Mouse (Mus musculus) CH12.LX (cell line): ENCODE results near the gene Gpr108. TPM values are rescaled to one million over a fixed set of nuclear protein-coding genes. Genes with fewer than 3 reads are reported as not detected.

Experiments used
- DNase-seq: peaks from one replicate; pipeline ENCODE4 v3.0.0-alpha.2; 2013; ENCODE audit errors: extremely low read depth
- H3K27ac ChIP-seq: 2 replicates; pipeline ENCODE4 v1.5.1; 2012; ENCODE audit warnings: low read depth, mild to moderate bottlenecking, control low read depth, moderate library complexity; ENCODE audit not compliant: insufficient read depth
- H3K27me3 ChIP-seq: replicated peaks from 2 replicates; pipeline ENCODE3; 2012; ENCODE audit warnings: inconsistent platforms
- H3K36me3 ChIP-seq, 2 experiments: replicated peaks in 1 of 2; 2 replicates each; pipeline versions ENCODE3 to v1.6.1; 2012; ENCODE audit warnings: inconsistent platforms in 1 of 2, low read length in 1 of 2, mild to moderate bottlenecking in 1 of 2, mixed read lengths in 1 of 2, moderate library complexity in 1 of 2; ENCODE audit not compliant: control insufficient read depth in 1 of 2, insufficient read depth in 1 of 2
- H3K4me1 ChIP-seq, 2 experiments: 2 replicates each; pipeline ENCODE4 v1.6.1; 2012; ENCODE audit warnings: inconsistent platforms in 1 of 2, moderate library complexity in 1 of 2; ENCODE audit not compliant: insufficient read depth in 2 of 2, control insufficient read depth in 1 of 2
- H3K4me2 ChIP-seq: 2 replicates; pipeline ENCODE4 v1.6.1; 2012; ENCODE audit warnings: low read depth, mild to moderate bottlenecking, control low read depth; ENCODE audit not compliant: poor library complexity, insufficient read depth, severe bottlenecking
- H3K4me3 ChIP-seq, 3 experiments: fragments of 150-350 bp in 1 of 3; sonication (generic) in 1 of 3; replicated peaks in 1 of 3; 2 replicates each; pipeline versions ENCODE3 to v1.5.1; 2011 to 2012; ENCODE audit warnings: low read depth in 2 of 3, low read length in 2 of 3, mild to moderate bottlenecking in 2 of 3, moderate library complexity in 2 of 3, control low read depth in 1 of 3, improper control_type of control experiment in 1 of 3, inconsistent platforms in 1 of 3, mixed read lengths in 1 of 3; ENCODE audit not compliant: poor library complexity in 1 of 3
- H3K79me2 ChIP-seq: replicated peaks from 2 replicates; pipeline ENCODE4 v1.6.1; 2012; ENCODE audit warnings: mild to moderate bottlenecking, moderate library complexity; ENCODE audit not compliant: control insufficient read depth, poor library complexity, insufficient read depth, severe bottlenecking; ENCODE audit errors: extremely low read depth
- H3K9ac ChIP-seq: 2 replicates; pipeline ENCODE4 v1.6.1; 2012; ENCODE audit warnings: low read depth, mild to moderate bottlenecking, control low read depth, moderate library complexity; ENCODE audit not compliant: insufficient read depth
- H3K9me3 ChIP-seq: replicated peaks from 2 replicates; pipeline ENCODE3; 2012; ENCODE audit warnings: low read length, inconsistent platforms, mixed read lengths
- BHLHE40 ChIP-seq: IDR thresholded peaks from 2 replicates; pipeline ENCODE4 v1.6.1; 2011; ENCODE audit warnings: mild to moderate bottlenecking, low read depth, low read length, improper control_type of control experiment
- CHD2 ChIP-seq: IDR thresholded peaks from 2 replicates; pipeline ENCODE4 v1.6.1; 2011; ENCODE audit warnings: low read length, improper control_type of control experiment
- CTCF ChIP-seq, 2 experiments: IDR thresholded peaks in 1 of 2; conservative IDR thresholded peaks in 1 of 2; 2 replicates each; pipeline ENCODE4 v1.5.1; 2011 to 2012; ENCODE audit warnings: low read depth in 2 of 2, low read length in 2 of 2, improper control_type of control experiment in 1 of 2, inconsistent platforms in 1 of 2, mild to moderate bottlenecking in 1 of 2, moderate library complexity in 1 of 2
- ETS1 ChIP-seq: conservative IDR thresholded peaks from 2 replicates; pipeline ENCODE4 v1.6.1; 2012; ENCODE audit warnings: low read depth, mild to moderate bottlenecking, inconsistent platforms, low read length, improper control_type of control experiment, moderate library complexity
- GABPA ChIP-seq: IDR thresholded peaks from 2 replicates; pipeline ENCODE4 v1.6.1; 2012; ENCODE audit warnings: low read depth, low read length, improper control_type of control experiment, inconsistent platforms; ENCODE audit not compliant: insufficient replicate concordance
- JUN ChIP-seq: IDR thresholded peaks from 2 replicates; pipeline ENCODE4 v1.6.1; 2011; ENCODE audit warnings: low read depth, mild to moderate bottlenecking, low read length, improper control_type of control experiment, moderate library complexity; ENCODE audit not compliant: insufficient read depth
- MYC ChIP-seq: IDR thresholded peaks from 2 replicates; pipeline ENCODE4 v1.6.1; 2011; ENCODE audit warnings: low read depth, mild to moderate bottlenecking, improper control_type of control experiment, low read length
- NELFE ChIP-seq: IDR thresholded peaks from 2 replicates; pipeline ENCODE4 v1.6.1; 2011; ENCODE audit warnings: low read depth, low read length, improper control_type of control experiment
- POLR2AphosphoS2 ChIP-seq: IDR thresholded peaks from 2 replicates; pipeline ENCODE4 v1.6.1; 2011; ENCODE audit warnings: low read depth, low read length, improper control_type of control experiment
- SIN3A ChIP-seq: IDR thresholded peaks from 2 replicates; pipeline ENCODE4 v1.6.1; 2012; ENCODE audit warnings: low read length, improper control_type of control experiment, inconsistent platforms
- USF1 ChIP-seq: IDR thresholded peaks from 2 replicates; pipeline ENCODE4 v1.6.1; 2014; ENCODE audit warnings: low read depth, mild to moderate bottlenecking, inconsistent platforms, low read length, improper control_type of control experiment
- ZNF384 ChIP-seq: IDR thresholded peaks from 2 replicates; pipeline ENCODE4 v1.6.1; 2012; ENCODE audit warnings: low read depth, low read length, improper control_type of control experiment, inconsistent platforms
- dilution Hi-C: fragments of 300-500 bp; cut with MboI; formaldehyde crosslinking; loops from 2 replicates; pipeline ENCODE4 v1.14.3; 2020; ENCODE audit warnings: low sequenced_read_pairs; ENCODE audit not compliant: extremely low pct_unique_long_range_greater_than_20kb, extremely low pct_ligation_motif_present
- in situ Hi-C: fragments of 300-500 bp; cut with MboI; formaldehyde crosslinking; loops from 3 replicates; pipeline ENCODE4 v1.14.3; 2019; ENCODE audit warnings: low sequenced_read_pairs, low pct_ligation_motif_present, low pct_unique_long_range_greater_than_20kb, mixed read lengths
- polyA plus RNA-seq: library from polyadenylated mRNA; unstranded; fragments of >175 nt; gene quantifications from 2 replicates; pipeline ENCODE4 v1.2.1, GENCODE M21; 2012; ENCODE audit warnings: low read depth; ENCODE audit not compliant: insufficient read length
- total RNA-seq, 2 experiments: library from RNA; depleted of rRNA; stranded (reverse); fragments of 300-350 nt in 1 of 2; fragments of >200 nt in 1 of 2; gene quantifications; 2 replicates each; pipeline ENCODE4 v1.2.3; 2012 to 2014

Gpr108 gene
- total and polyA plus RNA-seq, 3 experiments = 20.2 to 32.0 (median 25.0) TPM

DNA sequence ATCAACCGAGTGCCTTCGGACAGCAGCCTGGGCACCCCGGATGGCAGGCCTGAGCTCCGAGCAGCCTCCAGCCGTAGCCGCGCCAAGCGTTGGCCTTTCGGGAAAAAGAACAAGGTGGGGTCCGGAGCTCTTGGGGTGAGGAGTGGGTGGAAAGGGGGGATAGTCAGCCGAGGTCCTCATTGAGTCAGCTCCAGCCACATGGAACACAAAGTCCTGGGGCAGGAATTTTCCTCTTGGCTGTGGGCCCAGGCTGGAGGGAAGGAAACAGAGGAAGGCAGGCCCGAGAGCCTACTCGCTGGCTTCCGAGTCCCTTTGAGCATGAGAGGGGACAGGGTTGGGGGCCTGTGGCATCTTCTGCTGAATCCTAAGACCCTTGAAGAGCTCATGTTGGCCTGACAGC is 7.1 kb upstream of the Gpr108 start:
- in situ Hi-C loops = no loop called here
- no peaks in the 10 kb centered on the region for H3K9me3 ChIP-seq
- H3K79me2 ChIP-seq = no peaks in the 10 kb centered on the region
- no peak overlapping the region for H3K4me3 ChIP-seq
- H3K9ac ChIP-seq = no peak overlapping the region
- DNase-seq = no peak
- H3K27ac ChIP-seq = no peak overlapping the region
- TF ChIP-seq GABPA (no peak), JUN (no peak), MYC (no peak), NELFE (no peak), BHLHE40 (no peak), ZNF384 (no peak), USF1 (no peak), POLR2AphosphoS2 (no peak)
- H3K4me1 ChIP-seq = peaks cover 4 to 18% of the 10 kb centered on the region in 2 experiments
- peaks cover 37 to 89% of the 10 kb centered on the region in 2 experiments for H3K36me3 ChIP-seq
- H3K27me3 ChIP-seq = no peaks in the 10 kb centered on the region
- dilution Hi-C loops = no loop called here
- H3K4me2 ChIP-seq = no peak overlapping the region

DNA sequence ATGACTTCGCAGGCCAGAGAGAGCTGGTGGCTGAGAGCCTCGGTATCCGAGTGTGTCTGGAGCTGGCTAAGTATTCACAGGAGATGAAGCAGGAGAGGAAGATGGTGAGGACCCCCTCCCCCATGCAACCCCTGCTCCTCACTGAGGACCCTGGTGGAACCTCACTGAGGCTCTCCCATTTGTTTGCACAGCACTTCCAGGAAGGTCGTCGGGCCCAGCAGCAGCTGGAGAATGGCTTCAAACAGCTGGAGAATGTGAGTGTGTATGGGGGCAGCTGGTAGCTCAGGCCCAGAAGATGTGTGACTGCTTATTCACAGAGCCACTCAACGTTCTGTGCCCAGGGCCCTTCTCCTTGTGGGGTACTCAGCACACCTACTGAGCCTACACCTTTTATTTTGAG is 5.1 kb upstream of the Gpr108 start:
- Histone ChIP-seq H3K79me2 (no peaks in the 10 kb centered on the region), H3K9ac (no peak overlapping the region), H3K36me3 (peaks cover 34 to 69% of the 10 kb centered on the region in 2 experiments), H3K4me2 (no peak overlapping the region), H3K27ac (no peak overlapping the region), H3K9me3 (no peaks in the 10 kb centered on the region)
- DNase-seq = no peak
- TF ChIP-seq CHD2 = no peak
- no peak for TF ChIP-seq CTCF (conservative IDR thresholded peaks at IDR 0.05 in 1 of 2, IDR thresholded peaks at IDR 0.05 in 1 of 2; ENCODE audit: low read depth in 2 of 2, low read length in 2 of 2)
- no peak for TF ChIP-seq ETS1
- TF ChIP-seq, all 38 proteins: peak for 0
- no peak overlapping the region for H3K4me3 ChIP-seq
- in situ Hi-C loops (no loop called here), dilution Hi-C loops (no loop called here)
- peaks cover 8 to 26% of the 10 kb centered on the region in 2 experiments for H3K4me1 ChIP-seq
- H3K27me3 ChIP-seq = no peaks in the 10 kb centered on the region

DNA sequence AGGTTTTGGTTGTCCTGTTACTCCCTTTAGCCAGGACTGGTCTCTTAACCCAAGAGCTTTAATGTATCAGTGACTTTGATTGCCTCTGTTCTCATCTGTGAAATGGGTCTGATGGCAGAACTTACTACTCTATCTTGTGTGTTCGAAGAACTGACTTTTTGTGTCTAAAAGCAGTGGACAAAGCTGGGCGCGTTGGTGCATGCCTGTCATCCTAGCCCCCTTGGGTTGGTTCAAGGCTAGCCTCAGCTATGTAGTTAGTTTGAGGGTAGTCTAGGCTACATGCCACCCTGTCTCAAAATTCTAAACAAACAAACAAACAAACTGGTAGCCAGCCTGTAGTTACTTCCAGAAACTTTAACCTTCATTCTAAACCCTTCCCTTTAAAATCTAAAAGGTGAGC is 3.2 kb upstream of the Gpr108 start:
- dilution Hi-C loops = no loop called here
- in situ Hi-C loops = no loop called here
- H3K9me3 ChIP-seq = no peaks in the 10 kb centered on the region
- H3K4me2 ChIP-seq = no peak overlapping the region
- no peaks in the 10 kb centered on the region for H3K79me2 ChIP-seq
- H3K27ac ChIP-seq = no peak overlapping the region
- TF ChIP-seq SIN3A = no peak
- H3K4me1 ChIP-seq = peaks cover 12 to 32% of the 10 kb centered on the region in 2 experiments
- H3K4me3 ChIP-seq = no peak overlapping the region
- no peaks in the 10 kb centered on the region for H3K27me3 ChIP-seq
- H3K36me3 ChIP-seq = peaks cover 24 to 53% of the 10 kb centered on the region in 2 experiments
- DNase-seq = no peak
- H3K9ac ChIP-seq = no peak overlapping the region
